Mouse (Mus musculus) forebrain, embryonic 16.5 days (tissue): ENCODE results near the gene Ear14. TPM values are rescaled to one million over a fixed set of nuclear protein-coding genes. Genes with fewer than 3 reads are reported as not detected.
"Not testable (repeated sequence)": the region's sequence is repeated elsewhere in the genome, so short reads cannot be mapped to it uniquely, and the experiment has no call there.

Experiments used
- ATAC-seq: fragments of 200-750 bp; cut with Nextera tagmentation; 2 replicates; pipeline ENCODE4 v1.8.0; 2017; ENCODE audit warnings: mild to moderate bottlenecking, moderate library complexity
- H3K27ac ChIP-seq: fragments of 300-500 bp; sonication (generic); 2 replicates; pipeline ENCODE4 v1.5.1; 2014; ENCODE audit warnings: low read length, control low read depth
- H3K27me3 ChIP-seq: fragments of 300-500 bp; sonication (generic); replicated peaks from 2 replicates; pipeline ENCODE4 v1.6.1; 2014; ENCODE audit warnings: low read length; ENCODE audit not compliant: control insufficient read depth, insufficient read depth
- H3K36me3 ChIP-seq: fragments of 300-500 bp; sonication (generic); 2 replicates; pipeline ENCODE4 v1.6.1; 2014; ENCODE audit not compliant: control insufficient read depth, insufficient read depth
- H3K4me1 ChIP-seq: fragments of 300-500 bp; sonication (generic); replicated peaks from 2 replicates; pipeline ENCODE4 v1.6.1; 2014; ENCODE audit warnings: low read length; ENCODE audit not compliant: control insufficient read depth, insufficient read depth
- H3K4me2 ChIP-seq: fragments of 300-500 bp; sonication (generic); 2 replicates; pipeline ENCODE4 v1.6.1; 2014; ENCODE audit warnings: mild to moderate bottlenecking, low read length, control low read depth
- H3K4me3 ChIP-seq: fragments of 300-500 bp; sonication (generic); replicated peaks from 2 replicates; pipeline ENCODE4 v1.5.1; 2014; ENCODE audit warnings: mild to moderate bottlenecking, low read length, control low read depth
- H3K9ac ChIP-seq: fragments of 300-500 bp; sonication (generic); replicated peaks from 2 replicates; pipeline ENCODE4 v1.6.1; 2014; ENCODE audit warnings: low read depth, low read length, control low read depth
- H3K9me3 ChIP-seq: fragments of 300-500 bp; sonication (generic); 2 replicates; pipeline ENCODE4 v1.6.1; 2016; ENCODE audit warnings: low read length; ENCODE audit not compliant: control insufficient read depth
- WGBS: fragments of 180-500 bp; shearing (Covaris S2); extraction: QIAGEN DNeasy Blood & Tissue Kit; methylation state at CpG from one replicate; pipeline ENCODE4 v1.1.7; 2014; 5-methylcytosine and 5-hydroxymethylcytosine counted together
- polyA plus RNA-seq: library from polyadenylated mRNA; unstranded; fragments of >200 nt; fragmentation: Nextera tagmentation; extraction: Ambion mirVana; gene quantifications from 2 replicates; pipeline ENCODE4 v1.2.1, GENCODE M21; 2015

Ear14 gene
- not detected in 2 replicates for polyA plus RNA-seq

GRCm38 (mm10) chr14:51203115-51203514, at the start of gene Ear14:
Gene Ear14 (plus strand): TSS chr14:51203391.
- Histone ChIP-seq H3K36me3 (no peaks in the 10 kb centered on the region), H3K4me3 (no peak within 1 kb of the TSS), H3K9ac (no peak within 1 kb of the TSS), H3K27me3 (no peaks in the 10 kb centered on the region), H3K4me1 (no peaks in the 10 kb centered on the region), H3K9me3 (no peaks in the 10 kb centered on the region), H3K27ac (no peak within 1 kb of the TSS), H3K4me2 (no peak within 1 kb of the TSS)
- ATAC-seq = no peak
- 92% methylated on average over 2 of the region's 2 CpGs for WGBS

- H3K9me3 ChIP-seq = no peaks in the 10 kb centered on the region
- H3K36me3 ChIP-seq = no peaks in the 10 kb centered on the region
- no peaks in the 10 kb centered on the region for H3K4me1 ChIP-seq
- no peak overlapping the region for H3K27ac ChIP-seq
- no peak overlapping the region for H3K9ac ChIP-seq
- ATAC-seq = no peak
- no peak overlapping the region for H3K4me2 ChIP-seq
- no peak overlapping the region for H3K4me3 ChIP-seq
- H3K27me3 ChIP-seq = no peaks in the 10 kb centered on the region
- WGBS = 88% methylated on average over 5 of the region's 5 CpGs
These were observed 47.0 kb upstream of the Ear14 start for GRCm38 (mm10) chr14:51156056-51156735.

- H3K27me3 ChIP-seq = no peaks in the 10 kb centered on the region
- no peaks in the 10 kb centered on the region for H3K4me1 ChIP-seq
- no peak overlapping the region for H3K4me3 ChIP-seq
- no peak overlapping the region for H3K27ac ChIP-seq
- 80% methylated on average over 4 of the region's 4 CpGs for WGBS
- H3K9ac ChIP-seq = no peak overlapping the region
- H3K4me2 ChIP-seq = no peak overlapping the region
- no peaks in the 10 kb centered on the region for H3K9me3 ChIP-seq
- no peak for ATAC-seq
- H3K36me3 ChIP-seq = no peaks in the 10 kb centered on the region
These were observed 46.5 kb upstream of the Ear14 start for GRCm38 (mm10) chr14:51156736-51157068.

GRCm38 (mm10) chr14:51157072-51157471, 46.1 kb upstream of the Ear14 start:
- Histone ChIP-seq H3K27me3 (no peaks in the 10 kb centered on the region), H3K9me3 (no peaks in the 10 kb centered on the region), H3K9ac (no peak overlapping the region), H3K36me3 (no peaks in the 10 kb centered on the region), H3K4me3 (no peak overlapping the region), H3K27ac (no peak overlapping the region), H3K4me1 (no peaks in the 10 kb centered on the region), H3K4me2 (no peak overlapping the region)
- no peak for ATAC-seq
- 94% methylated on average over 1 of the region's 1 CpGs for WGBS

DNA sequence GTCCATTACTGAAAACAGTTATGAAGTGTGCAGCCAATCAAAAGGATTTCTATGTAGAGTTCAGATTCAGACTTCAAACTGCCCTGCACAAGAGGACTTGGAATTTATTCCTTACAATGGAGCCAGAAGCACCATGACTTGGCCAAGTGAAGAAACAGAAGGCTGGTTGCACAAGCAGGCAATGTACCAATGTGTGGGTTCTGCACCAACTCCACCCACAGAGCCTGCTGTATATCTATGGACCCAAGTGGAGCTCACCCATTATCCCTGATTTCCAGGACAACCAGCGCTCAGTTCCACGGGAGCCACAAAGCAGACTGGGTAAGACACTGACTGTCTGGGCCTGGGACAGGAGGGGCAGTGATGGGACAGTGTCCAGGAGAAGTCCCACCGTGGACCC, 41.2 kb upstream of the Ear14 start, which contains the start of gene Rnase2b:
Gene Rnase2b (plus strand): TSS at position 285 of the 400 bp plus-strand sequence.
- H3K9ac ChIP-seq, H3K27me3 ChIP-seq, H3K9me3 ChIP-seq, H3K4me1 ChIP-seq, H3K36me3 ChIP-seq, H3K4me3 ChIP-seq, H3K27ac ChIP-seq, ATAC-seq, H3K4me2 ChIP-seq: not testable (repeated sequence)
- WGBS = 92% methylated on average over 3 of the region's 3 CpGs

GRCm38 (mm10) chr14:51163323-51163722, 39.9 kb upstream of the Ear14 start:
- whole genome bisulfite sequencing = 88% methylated on average over 6 of the region's 6 CpGs
- H3K27ac ChIP-seq, H3K27me3 ChIP-seq, H3K4me3 ChIP-seq, H3K4me2 ChIP-seq, H3K36me3 ChIP-seq, ATAC-seq, H3K9ac ChIP-seq, H3K9me3 ChIP-seq, H3K4me1 ChIP-seq: not testable (repeated sequence)

- Histone ChIP-seq H3K9me3 (no peaks in the 10 kb centered on the region; the same call in 1 of the 2 replicates), H3K4me3 (no peak overlapping the region), H3K4me2 (no peak overlapping the region), H3K36me3 (no peaks in the 10 kb centered on the region), H3K27ac (no peak overlapping the region), H3K27me3 (no peaks in the 10 kb centered on the region), H3K9ac (no peak overlapping the region), H3K4me1 (no peaks in the 10 kb centered on the region)
- WGBS = 95% methylated on average over 1 of the region's 1 CpGs
- no peak for ATAC-seq
These were observed 37.8 kb upstream of the Ear14 start for GRCm38 (mm10) chr14:51165435-51165834.

DNA sequence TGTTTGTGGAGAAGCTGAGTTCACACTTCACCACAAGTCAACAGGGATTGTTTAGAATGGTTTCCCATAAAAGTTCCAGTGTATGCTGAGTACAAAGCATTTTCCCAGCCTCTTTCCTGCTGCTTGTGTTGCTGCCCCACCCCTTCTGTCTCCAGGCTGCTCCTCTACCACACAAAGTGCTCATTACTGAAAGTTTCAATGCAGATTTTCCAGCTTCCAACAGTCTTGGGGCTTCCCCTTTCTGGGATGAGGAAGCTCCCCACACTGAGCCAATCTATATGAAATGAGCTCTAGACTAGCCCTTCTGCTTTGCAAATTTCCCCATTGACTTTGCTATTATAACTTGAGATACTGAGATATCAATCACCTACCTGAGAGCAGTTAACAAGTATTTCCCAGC, 37.1 kb upstream of the Ear14 start:
- Histone ChIP-seq H3K4me2 (no peak overlapping the region), H3K27ac (no peak overlapping the region), H3K9ac (no peak overlapping the region), H3K4me3 (no peak overlapping the region), H3K36me3 (no peaks in the 10 kb centered on the region), H3K27me3 (no peaks in the 10 kb centered on the region), H3K4me1 (no peaks in the 10 kb centered on the region), H3K9me3 (no peaks in the 10 kb centered on the region; the same call in 1 of the 2 replicates)
- ATAC-seq = no peak

- H3K9ac ChIP-seq, H3K4me3 ChIP-seq, H3K4me1 ChIP-seq, H3K27ac ChIP-seq, H3K9me3 ChIP-seq, H3K36me3 ChIP-seq, H3K4me2 ChIP-seq, H3K27me3 ChIP-seq: not testable (repeated sequence)
- WGBS = 36% methylated on average over 9 of the region's 9 CpGs
- 0 out of 2 replicates have a peak, but pooled peaks have one; percentile 36 for ATAC-seq
These were observed 30.9 kb upstream of the Ear14 start for GRCm38 (mm10) chr14:51172095-51172865.
